Mouse (Mus musculus) embryonic facial prominence, embryonic 15.5 days (tissue): ENCODE data around the gene A930018P22Rik. TPM values are rescaled to one million over a fixed set of nuclear protein-coding genes. Genes with fewer than 3 reads are reported as not detected.

Source experiments
- ATAC-seq: fragments of 200-750 bp; cut with Nextera tagmentation; 2 replicates; pipeline ENCODE4 v1.8.0; 2017; ENCODE audit warnings: low read depth, moderate TSS enrichment; ENCODE audit not compliant: insufficient number of reproducible peaks, low FRiP score, low TSS enrichment
- H3K27ac ChIP-seq: fragments of 300-500 bp; sonication (generic); replicated peaks from 2 replicates; pipeline ENCODE4 v1.5.1; 2015; ENCODE audit warnings: mild to moderate bottlenecking, inconsistent platforms
- H3K27me3 ChIP-seq: fragments of 300-500 bp; sonication (generic); 2 replicates; pipeline ENCODE4 v1.6.1; 2015; ENCODE audit warnings: inconsistent platforms
- H3K36me3 ChIP-seq: fragments of 300-500 bp; sonication (generic); 2 replicates; pipeline ENCODE4 v1.6.1; 2015; ENCODE audit warnings: mild to moderate bottlenecking, inconsistent platforms
- H3K4me1 ChIP-seq: fragments of 300-500 bp; sonication (generic); 2 replicates; pipeline ENCODE4 v1.6.1; 2015; ENCODE audit warnings: inconsistent platforms
- H3K4me2 ChIP-seq: fragments of 300-500 bp; sonication (generic); replicated peaks from 2 replicates; pipeline ENCODE4 v1.6.1; 2015; ENCODE audit warnings: mild to moderate bottlenecking, inconsistent platforms
- H3K4me3 ChIP-seq: fragments of 300-500 bp; sonication (generic); replicated peaks from 2 replicates; pipeline ENCODE4 v1.5.1; 2015; ENCODE audit warnings: mild to moderate bottlenecking, inconsistent platforms
- H3K9ac ChIP-seq: fragments of 300-500 bp; sonication (generic); 2 replicates; pipeline ENCODE4 v1.6.1; 2015; ENCODE audit warnings: inconsistent platforms
- H3K9me3 ChIP-seq: fragments of 300-500 bp; sonication (generic); replicated peaks from 2 replicates; pipeline ENCODE4 v1.6.1; 2016; ENCODE audit warnings: inconsistent platforms
- WGBS: fragments of 180-500 bp; shearing (Covaris S2); methylation state at CpG from one replicate; pipeline ENCODE4 v1.1.7; 2015; 5-methylcytosine and 5-hydroxymethylcytosine counted together
- polyA plus RNA-seq: library from polyadenylated mRNA; unstranded; fragments of >200 nt; fragmentation: Nextera tagmentation; extraction: Ambion mirVana; gene quantifications from 2 replicates; pipeline ENCODE4 v1.2.1, GENCODE M21; 2015

Gene A930018P22Rik
- polyA plus RNA-seq, 1 experiment from 2014 or later = not detected

- no peak overlapping the region for H3K9ac ChIP-seq
- H3K4me2 ChIP-seq = no peak overlapping the region
- no peaks in the 10 kb centered on the region for H3K9me3 ChIP-seq
- 65% methylated on average over 2 of the region's 2 CpGs for WGBS
- H3K27ac ChIP-seq = no peak overlapping the region
- peak; percentile 39 for ATAC-seq
- no peak overlapping the region for H3K4me3 ChIP-seq
- H3K36me3 ChIP-seq = no peaks in the 10 kb centered on the region
- no peaks in the 10 kb centered on the region for H3K27me3 ChIP-seq
- no peaks in the 10 kb centered on the region for H3K4me1 ChIP-seq
Measured at GRCm38 (mm10) chr2:104135920-104136319, 13.4 kb downstream of the A930018P22Rik start.

- no peak overlapping the region for H3K9ac ChIP-seq
- no peaks in the 10 kb centered on the region for H3K9me3 ChIP-seq
- H3K36me3 ChIP-seq = no peaks in the 10 kb centered on the region
- H3K4me2 ChIP-seq = no peak overlapping the region
- H3K4me3 ChIP-seq = no peak overlapping the region
- no peaks in the 10 kb centered on the region for H3K4me1 ChIP-seq
- ATAC-seq = no peak
- no peaks in the 10 kb centered on the region for H3K27me3 ChIP-seq
- no peak overlapping the region for H3K27ac ChIP-seq
- WGBS = 89% methylated on average over 8 of the region's 8 CpGs
Measured at GRCm38 (mm10) chr2:104142140-104142539, 19.6 kb downstream of the A930018P22Rik start.

- ATAC-seq = no peak
- Histone ChIP-seq H3K9ac (no peak overlapping the region), H3K9me3 (no peaks in the 10 kb centered on the region), H3K4me3 (no peak overlapping the region), H3K27ac (no peak overlapping the region), H3K27me3 (no peaks in the 10 kb centered on the region), H3K36me3 (no peaks in the 10 kb centered on the region), H3K4me2 (no peak overlapping the region), H3K4me1 (no peaks in the 10 kb centered on the region)
- WGBS = 87% methylated on average over 12 of the region's 12 CpGs
Measured at GRCm38 (mm10) chr2:104144004-104144403, 21.4 kb downstream of the A930018P22Rik start.

GRCm38 (mm10) chr2:104145983-104146382 lies 23.4 kb downstream of the A930018P22Rik start:
- Histone ChIP-seq H3K9ac (no peak overlapping the region), H3K4me3 (no peak overlapping the region), H3K36me3 (no peaks in the 10 kb centered on the region), H3K4me2 (no peak overlapping the region), H3K4me1 (peaks cover 4% of the 10 kb centered on the region; the same call in 1 of the 2 replicates), H3K9me3 (no peaks in the 10 kb centered on the region), H3K27me3 (no peaks in the 10 kb centered on the region), H3K27ac (no peak overlapping the region)
- WGBS = 61% methylated on average over 1 of the region's 1 CpGs
- no peak for ATAC-seq

GRCm38 (mm10) chr2:104147910-104148561 lies 25.5 kb downstream of the A930018P22Rik start:
- no peak overlapping the region for H3K27ac ChIP-seq
- no peaks in the 10 kb centered on the region for H3K9me3 ChIP-seq
- 71% methylated on average over 4 of the region's 4 CpGs for WGBS
- peaks cover 4% of the 10 kb centered on the region; the same call in 1 of the 2 replicates for H3K4me1 ChIP-seq
- no peak overlapping the region for H3K9ac ChIP-seq
- no peak overlapping the region for H3K4me2 ChIP-seq
- H3K4me3 ChIP-seq = no peak overlapping the region
- no peak for ATAC-seq
- no peaks in the 10 kb centered on the region for H3K36me3 ChIP-seq
- H3K27me3 ChIP-seq = no peaks in the 10 kb centered on the region

GRCm38 (mm10) chr2:104150608-104151397 lies 28.2 kb downstream of the A930018P22Rik start:
- Histone ChIP-seq H3K36me3 (no peaks in the 10 kb centered on the region), H3K4me1 (peaks cover 4% of the 10 kb centered on the region; the same call in 1 of the 2 replicates), H3K4me3 (no peak overlapping the region), H3K4me2 (no peak overlapping the region), H3K9ac (no peak overlapping the region), H3K27me3 (no peaks in the 10 kb centered on the region), H3K9me3 (no peaks in the 10 kb centered on the region), H3K27ac (no peak overlapping the region)
- WGBS = 73% methylated on average over 6 of the region's 6 CpGs
- no peak for ATAC-seq

- ATAC-seq = no peak
- WGBS = 68% methylated on average over 4 of the region's 4 CpGs
- Histone ChIP-seq H3K27ac (no peak overlapping the region), H3K4me3 (no peak overlapping the region), H3K4me1 (peaks cover 4% of the 10 kb centered on the region; the same call in 1 of the 2 replicates), H3K36me3 (no peaks in the 10 kb centered on the region), H3K9me3 (no peaks in the 10 kb centered on the region), H3K27me3 (no peaks in the 10 kb centered on the region), H3K4me2 (no peak overlapping the region), H3K9ac (no peak overlapping the region)
Measured at GRCm38 (mm10) chr2:104153345-104153744, 30.8 kb downstream of the A930018P22Rik start.

GRCm38 (mm10) chr2:104153876-104154275 lies 31.3 kb downstream of the A930018P22Rik start:
- no peak overlapping the region for H3K4me2 ChIP-seq
- 77% methylated on average over 3 of the region's 3 CpGs for WGBS
- no peak overlapping the region for H3K27ac ChIP-seq
- no peak overlapping the region for H3K4me3 ChIP-seq
- no peaks in the 10 kb centered on the region for H3K9me3 ChIP-seq
- ATAC-seq = no peak
- no peaks in the 10 kb centered on the region for H3K27me3 ChIP-seq
- no peak overlapping the region for H3K9ac ChIP-seq
- peaks cover 4% of the 10 kb centered on the region; the same call in 1 of the 2 replicates for H3K4me1 ChIP-seq
- H3K36me3 ChIP-seq = no peaks in the 10 kb centered on the region

GRCm38 (mm10) chr2:104157831-104158230 lies 35.3 kb downstream of the A930018P22Rik start:
- WGBS = 49% methylated on average over 4 of the region's 4 CpGs
- ATAC-seq = no peak
- no peak overlapping the region for H3K9ac ChIP-seq
- no peak overlapping the region for H3K4me3 ChIP-seq
- H3K4me1 ChIP-seq = no peaks in the 10 kb centered on the region
- H3K36me3 ChIP-seq = no peaks in the 10 kb centered on the region
- no peak overlapping the region for H3K27ac ChIP-seq
- H3K27me3 ChIP-seq = no peaks in the 10 kb centered on the region
- H3K4me2 ChIP-seq = no peak overlapping the region
- no peaks in the 10 kb centered on the region for H3K9me3 ChIP-seq

- no peak for ATAC-seq
- H3K4me3 ChIP-seq = no peak overlapping the region
- no peaks in the 10 kb centered on the region for H3K4me1 ChIP-seq
- H3K4me2 ChIP-seq = no peak overlapping the region
- no peaks in the 10 kb centered on the region for H3K27me3 ChIP-seq
- 74% methylated on average over 7 of the region's 7 CpGs for whole genome bisulfite sequencing
- H3K36me3 ChIP-seq = no peaks in the 10 kb centered on the region
- no peaks in the 10 kb centered on the region for H3K9me3 ChIP-seq
- no peak overlapping the region for H3K27ac ChIP-seq
- H3K9ac ChIP-seq = no peak overlapping the region
Measured at GRCm38 (mm10) chr2:104163418-104163817, 40.8 kb downstream of the A930018P22Rik start.

GRCm38 (mm10) chr2:104163978-104164487 lies 41.5 kb downstream of the A930018P22Rik start:
- no peak overlapping the region for H3K9ac ChIP-seq
- 81% methylated on average over 4 of the region's 4 CpGs for WGBS
- H3K27me3 ChIP-seq = no peaks in the 10 kb centered on the region
- no peak overlapping the region for H3K4me2 ChIP-seq
- no peak overlapping the region for H3K4me3 ChIP-seq
- no peak overlapping the region for H3K27ac ChIP-seq
- ATAC-seq = no peak
- H3K9me3 ChIP-seq = no peaks in the 10 kb centered on the region
- no peaks in the 10 kb centered on the region for H3K4me1 ChIP-seq
- H3K36me3 ChIP-seq = no peaks in the 10 kb centered on the region
